Mouse (Mus musculus): ENCODE measurements around the gene Uqcc1.
A peak's percentile ranks its signal among the peaks of the same experiment; 100 is the strongest.
"Not testable (repeated sequence)": the region's sequence is repeated elsewhere in the genome, so short reads cannot be mapped to it uniquely, and the experiment has no call there.

Uqcc1 gene

DNA sequence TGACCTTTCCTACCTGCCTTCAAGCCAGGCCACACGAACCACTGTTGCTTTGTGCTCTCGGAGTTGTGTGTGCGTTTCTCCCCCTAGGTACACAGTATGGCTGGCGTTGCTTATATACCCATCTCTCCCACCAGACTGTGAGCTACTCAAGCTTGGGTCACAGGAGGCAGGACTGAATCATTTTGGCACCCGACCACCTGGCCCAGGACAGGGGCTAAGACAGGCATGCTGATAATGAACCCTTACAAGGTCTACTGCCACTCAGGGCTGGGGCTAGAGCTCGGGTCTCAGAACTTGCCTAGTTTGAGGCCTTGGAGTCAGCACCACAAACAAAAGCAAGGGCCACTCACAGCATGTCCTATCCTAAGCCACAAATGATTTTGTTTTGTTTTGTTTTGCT, 68.5 kb downstream of the Uqcc1 start:
- DNase-seq (ENCODE audit: low spot score in 2 of 2) = no peak

DNA sequence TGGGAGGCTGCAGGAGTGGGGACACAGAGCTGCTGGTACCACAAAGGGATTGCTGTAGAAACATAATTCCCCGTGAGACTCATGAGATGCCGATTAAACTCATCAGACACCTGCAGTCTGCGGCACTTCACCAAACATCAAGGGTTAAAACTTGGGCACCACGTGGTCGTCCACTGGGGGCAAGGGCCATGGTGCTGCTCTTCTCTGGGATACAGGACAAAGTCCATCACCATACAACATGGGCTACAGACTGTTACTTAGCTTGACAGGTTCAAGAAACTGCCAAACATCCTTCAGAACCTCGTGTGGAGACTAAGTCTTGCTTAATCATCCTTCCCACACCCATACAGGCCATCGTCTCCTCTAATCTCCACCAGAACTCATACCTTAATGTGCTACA, 70.0 kb downstream of the Uqcc1 start:
- no peak for DNase-seq (ENCODE audit: low spot score in 2 of 2)

DNA sequence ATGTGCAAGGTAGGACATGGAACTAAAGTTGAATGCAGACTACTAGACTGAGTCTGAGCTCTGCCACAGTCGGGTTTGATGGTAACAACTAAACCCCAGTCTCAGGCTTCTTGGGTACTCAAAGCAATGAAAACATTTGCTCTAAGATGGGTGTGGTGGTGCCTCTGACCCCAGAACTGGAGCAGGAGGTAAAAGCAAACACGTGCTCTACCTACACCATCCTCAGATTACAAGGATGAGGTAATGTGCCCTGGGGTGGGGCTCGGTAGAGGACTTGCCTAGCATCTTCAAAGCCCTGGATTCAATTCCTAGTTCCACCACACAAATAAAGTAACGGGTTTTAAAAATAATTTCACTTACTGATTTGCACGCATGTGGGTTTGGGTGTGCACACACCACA, 77.6 kb downstream of the Uqcc1 start:
- no peak for DNase-seq (ENCODE audit: low spot score in 2 of 2)

GRCm38 (mm10) chr2:155850120-155850519, 80.0 kb downstream of the Uqcc1 start:
- no peak for DNase-seq (ENCODE audit: low spot score in 2 of 2)

DNA sequence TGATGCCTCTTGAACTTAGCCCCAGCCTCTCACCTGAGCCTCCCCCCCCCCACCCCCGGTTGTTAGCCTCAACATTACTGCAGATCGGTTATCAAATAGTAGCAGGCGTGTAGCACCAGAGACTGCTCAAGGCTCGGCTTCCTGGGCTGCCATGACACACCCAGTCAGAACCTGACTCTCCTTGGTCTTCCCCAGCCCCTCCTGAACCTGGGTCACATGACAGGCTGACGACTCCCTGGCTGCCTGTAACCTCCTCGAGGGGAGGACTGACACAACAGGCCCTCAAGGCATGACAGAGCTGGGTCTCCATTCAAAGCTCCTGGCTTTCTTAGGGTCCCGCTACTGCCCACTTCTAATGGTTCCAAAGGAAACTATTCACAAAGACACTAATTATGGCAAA, 80.6 kb downstream of the Uqcc1 start:
- no peak for DNase-seq (ENCODE audit: low spot score in 2 of 2)

GRCm38 (mm10) chr2:155848291-155848690, 81.8 kb downstream of the Uqcc1 start:
- peak; percentile 59 to 74 for DNase-seq (ENCODE audit: low spot score in 2 of 2)

- DNase-seq (ENCODE audit: low spot score in 2 of 2) = no peak
These were observed 83.2 kb downstream of the Uqcc1 start for GRCm38 (mm10) chr2:155846930-155847329.

GRCm38 (mm10) chr2:155838961-155839360, 91.1 kb downstream of the Uqcc1 start:
- no peak for DNase-seq (ENCODE audit: low spot score in 2 of 2)

DNA sequence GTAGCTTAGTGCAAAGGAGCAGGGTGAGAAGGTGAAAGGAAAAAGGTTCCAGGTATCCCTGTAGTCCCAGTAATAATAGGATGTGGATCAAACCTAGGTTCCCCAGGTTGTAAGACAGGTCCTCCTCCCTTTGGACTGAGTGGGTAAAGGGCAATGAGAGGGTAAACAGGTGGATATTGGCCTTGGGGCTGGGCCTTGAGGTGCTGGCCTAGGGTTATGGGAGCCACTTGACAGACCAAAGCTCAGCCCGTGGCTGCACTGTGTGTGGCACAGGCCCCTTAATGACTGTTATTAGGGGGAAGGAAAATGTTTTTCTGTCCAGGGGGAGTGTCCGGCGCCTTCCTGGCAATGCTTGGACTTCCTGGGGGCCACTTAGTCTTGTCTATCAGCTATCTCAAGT, 92.1 kb downstream of the Uqcc1 start:
- DNase-seq (ENCODE audit: low spot score in 2 of 2) = no peak

DNA sequence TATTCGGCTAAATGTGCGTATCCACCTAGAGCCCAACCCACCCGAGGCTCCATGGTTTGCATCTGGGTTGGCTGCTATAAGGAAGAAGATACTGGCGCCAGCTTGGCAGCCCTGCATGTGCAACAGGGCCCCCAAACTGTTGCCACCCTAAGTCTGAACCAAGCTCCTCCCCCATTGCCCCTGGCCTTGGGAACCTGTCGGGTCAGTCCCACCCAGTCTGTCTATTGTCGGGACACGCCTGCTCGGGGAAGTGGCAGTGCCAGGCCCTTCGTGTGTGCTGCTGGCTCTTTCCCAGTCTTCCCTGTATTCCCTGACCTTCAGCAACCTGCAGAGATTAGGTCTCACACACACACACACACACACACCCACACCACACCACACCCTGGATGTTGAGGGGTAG, 95.4 kb downstream of the Uqcc1 start, which contains the start of gene Fam83c:
TSS of gene Fam83c (minus strand) at position 123 of the 400 bp plus-strand sequence.
- DNase-seq (ENCODE audit: low spot score in 2 of 2) = no peak

GRCm38 (mm10) chr2:155832087-155832486, 98.0 kb downstream of the Uqcc1 start:
- not testable (repeated sequence) for DNase-seq (ENCODE audit: low spot score in 2 of 2)

- DNase-seq (ENCODE audit: low spot score in 2 of 2) = no peak
These were observed 98.8 kb downstream of the Uqcc1 start for GRCm38 (mm10) chr2:155831302-155831701.

- no peak for DNase-seq (ENCODE audit: low spot score in 2 of 2)
These were observed 99.3 kb downstream of the Uqcc1 start for GRCm38 (mm10) chr2:155830841-155831240.

DNA sequence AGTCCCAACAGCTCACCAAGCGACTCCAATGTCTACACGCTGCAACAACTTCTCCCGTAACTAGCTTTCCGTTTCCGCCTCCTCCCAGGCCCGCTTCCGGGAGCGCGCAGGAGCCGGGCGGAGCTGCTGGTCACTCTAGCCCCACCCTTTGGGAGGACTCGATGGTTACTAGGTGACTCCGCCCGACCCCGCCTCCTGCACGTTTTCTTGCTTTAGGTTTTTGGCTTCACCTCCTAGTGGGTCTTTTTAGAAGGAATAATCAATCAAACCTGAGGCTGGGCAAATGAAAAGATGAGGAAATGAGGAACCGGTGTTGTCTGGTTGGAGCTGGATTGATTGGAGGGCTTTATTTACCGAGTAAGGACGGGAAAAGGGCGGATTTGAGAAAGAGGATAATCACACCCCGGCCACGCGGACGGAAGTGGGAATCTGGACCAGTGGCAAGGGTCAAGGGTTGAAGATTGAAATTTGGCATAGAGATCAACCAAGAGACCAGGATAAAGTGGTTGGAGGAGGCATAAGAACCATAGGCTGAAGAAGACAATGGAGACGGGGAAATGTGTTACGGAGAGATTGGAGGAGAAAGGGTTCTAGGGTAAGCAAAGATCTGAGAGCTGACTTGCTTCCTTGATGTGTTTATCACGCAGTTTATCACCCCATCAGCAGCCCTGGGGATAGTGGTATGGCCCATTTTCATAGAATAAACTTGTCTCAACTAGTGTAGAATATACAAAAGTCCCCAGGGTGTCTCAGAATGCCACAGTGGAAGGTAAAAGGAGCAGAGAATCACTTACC, 103.3 kb downstream of the Uqcc1 start, which contains the start of gene Eif6:
TSS of gene Eif6 (minus strand) at position 296 of the 795 bp plus-strand sequence.
- peak; percentile 73 to 78 for DNase-seq (ENCODE audit: low spot score in 2 of 2)

- DNase-seq (ENCODE audit: low spot score in 2 of 2) = peak; percentile 29 to 30
These were observed 104.0 kb downstream of the Uqcc1 start for GRCm38 (mm10) chr2:155825904-155826629.

DNA sequence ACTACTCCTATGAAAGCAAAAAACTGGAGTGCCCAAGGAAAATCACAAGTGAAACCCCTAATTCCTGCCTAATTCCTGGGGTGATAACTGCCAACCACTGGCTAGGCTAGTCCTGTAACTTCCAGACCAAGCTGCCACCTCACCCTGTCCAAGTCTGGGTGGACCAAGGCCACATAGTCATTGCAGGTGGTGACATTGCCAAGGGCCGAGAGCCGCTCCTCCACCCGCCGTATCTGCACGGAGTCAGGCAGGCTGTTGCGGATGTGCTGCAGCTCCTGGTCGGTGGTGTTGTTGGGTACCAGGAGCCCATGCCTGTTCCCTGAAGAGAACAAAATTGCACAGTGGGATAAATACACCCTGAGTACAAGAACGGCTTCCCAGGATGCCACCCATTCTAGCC, 106.4 kb downstream of the Uqcc1 start:
- no peak for DNase-seq (ENCODE audit: low spot score in 2 of 2)

- no peak for DNase-seq (ENCODE audit: low spot score in 2 of 2)
These were observed 109.3 kb downstream of the Uqcc1 start for GRCm38 (mm10) chr2:155820779-155821178.

DNA sequence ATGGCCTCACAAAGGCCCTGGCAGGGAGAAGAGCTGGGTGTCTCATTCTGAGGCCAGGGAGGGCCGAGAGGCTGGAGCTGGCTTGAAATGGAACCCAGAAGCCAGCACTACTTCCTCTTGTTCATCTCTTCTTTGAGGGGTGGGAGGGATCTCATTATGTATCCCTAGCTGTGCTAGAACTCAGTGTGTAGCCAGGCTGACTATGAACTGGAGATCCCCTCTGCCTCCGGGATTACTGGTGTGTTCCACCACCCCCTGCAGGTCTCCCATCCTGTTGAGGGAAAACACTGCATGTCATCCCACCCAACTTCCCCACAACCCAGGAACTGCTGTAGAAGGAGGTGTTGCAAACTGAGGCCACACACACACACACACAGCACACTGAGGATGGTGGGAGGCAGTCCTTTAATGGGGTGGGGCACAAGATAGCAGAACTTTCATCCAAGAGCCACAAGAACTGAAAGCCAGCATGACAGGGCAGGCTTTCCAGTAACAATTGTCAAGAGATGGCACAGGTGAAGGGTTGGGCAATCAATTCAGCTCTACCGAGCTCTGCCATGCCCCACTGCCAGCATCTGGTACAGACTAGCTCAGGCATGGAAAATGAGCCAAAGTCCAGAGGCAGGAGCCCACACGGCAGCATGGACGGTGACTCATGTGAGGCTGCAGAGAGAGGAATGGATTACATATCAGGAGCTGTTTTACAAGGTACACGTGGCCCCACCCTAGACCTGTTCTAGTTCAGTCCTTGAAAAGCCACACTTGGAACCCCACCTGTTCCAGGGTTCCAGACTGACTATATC, 110.5 kb downstream of the Uqcc1 start:
- no peak for DNase-seq (ENCODE audit: low spot score in 2 of 2)

- DNase-seq (ENCODE audit: low spot score in 2 of 2) = no peak
These were observed 110.9 kb downstream of the Uqcc1 start, which contains the start of gene BC029722 for GRCm38 (mm10) chr2:155819392-155819448. Gene BC029722, minus strand, starts transcription at chr2:155819426.

DNA sequence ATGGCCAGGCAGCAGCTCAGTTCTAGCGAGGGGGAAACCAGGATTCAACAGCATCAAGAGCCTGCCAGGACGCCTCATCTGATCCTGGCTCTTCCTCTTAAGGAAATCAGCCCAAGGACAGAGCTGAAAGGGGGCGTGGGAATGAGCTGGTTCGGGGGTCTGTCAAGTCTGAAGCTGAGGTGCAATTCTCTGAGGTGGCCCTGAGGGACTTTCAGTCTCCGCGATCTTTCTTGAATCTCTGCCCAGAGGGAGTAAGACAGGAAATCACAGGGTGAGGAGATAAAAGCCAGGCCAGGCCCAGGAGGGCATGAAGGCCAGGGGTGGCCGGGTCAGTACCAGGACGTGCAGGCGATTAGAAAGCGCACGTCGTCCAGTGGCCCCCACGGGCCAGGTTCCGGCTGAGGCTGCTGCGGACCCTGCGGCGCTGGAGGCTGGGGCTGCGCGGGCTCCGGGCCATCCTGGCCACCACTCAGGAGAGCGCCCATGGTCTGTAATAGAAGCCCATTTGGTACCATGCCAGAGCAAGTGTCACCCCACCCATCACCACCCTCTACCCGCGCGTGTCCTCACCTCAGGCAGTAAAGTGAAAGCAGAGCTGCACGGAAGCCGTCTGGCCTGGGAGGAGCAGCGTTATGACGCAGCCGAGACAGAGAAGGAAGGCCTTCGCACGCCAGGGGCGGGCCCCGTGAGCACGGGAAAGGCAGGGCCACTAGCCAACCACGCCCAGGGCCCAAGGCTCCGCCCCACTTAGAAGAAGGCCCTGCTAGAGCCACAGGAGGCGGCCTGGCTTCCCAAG, 111.3 kb downstream of the Uqcc1 start:
- peak; percentile 95 to 96 for DNase-seq (ENCODE audit: low spot score in 2 of 2)

DNA sequence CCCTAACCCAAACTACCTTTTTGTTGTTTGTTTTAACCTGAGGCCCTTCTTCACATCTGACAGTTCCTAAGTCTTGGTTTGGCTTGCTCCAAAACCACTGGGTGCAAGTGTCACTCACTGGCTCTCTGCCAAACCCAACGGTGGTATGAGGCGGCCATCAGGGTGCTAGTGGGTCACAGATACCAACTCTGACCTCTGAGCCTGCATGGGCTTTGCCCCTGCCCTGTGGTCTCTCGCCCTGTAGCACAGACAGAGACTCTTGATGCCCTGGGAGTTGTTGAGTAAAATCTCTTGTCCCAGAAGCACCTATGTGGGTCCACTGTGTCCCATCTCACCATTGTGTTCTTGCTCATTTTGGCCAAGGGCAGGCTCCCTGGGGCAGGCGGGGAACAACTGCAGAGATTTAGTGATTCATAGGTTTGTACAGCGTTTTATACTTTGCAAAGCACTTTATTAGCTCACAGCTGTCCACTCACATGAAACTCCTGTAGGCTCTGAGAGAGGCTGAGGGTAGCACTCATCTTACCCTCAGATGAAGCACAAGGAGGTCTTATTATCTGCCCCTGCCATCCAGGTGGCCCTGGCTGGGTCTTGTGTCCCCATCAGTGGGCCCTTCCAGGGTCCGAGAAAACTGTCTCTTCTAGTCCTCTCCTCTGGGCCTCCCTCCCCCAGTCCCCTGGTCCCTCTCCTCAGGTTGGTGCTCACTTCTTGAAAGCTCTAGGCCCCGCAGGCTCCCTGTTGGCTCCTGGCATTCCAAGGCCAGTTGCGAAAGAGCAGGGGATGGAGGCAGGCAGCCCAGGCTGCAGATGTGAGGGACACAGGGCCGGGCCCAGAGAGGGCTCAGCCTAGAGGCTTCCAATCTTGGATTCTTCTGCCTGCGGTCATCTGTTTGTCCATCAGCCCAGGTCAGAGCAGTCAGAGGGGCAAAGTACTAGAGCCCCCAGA, 112.5 kb downstream of the Uqcc1 start:
- peak; percentile 64 to 82 for DNase-seq (ENCODE audit: low spot score in 2 of 2)
